Mouse (Mus musculus) thymus, adult 2 months (tissue): ENCODE measurements around the gene Adipor2. TPM values are rescaled to one million over a fixed set of nuclear protein-coding genes. Genes with fewer than 3 reads are reported as not detected.

ENCODE experiments used
- DNase-seq: peaks from one replicate; pipeline ENCODE4 v3.0.0; 2021
- H3K27ac ChIP-seq: fragments of 200-500 bp; 2 replicates; pipeline ENCODE4 v1.5.1; 2012; ENCODE audit warnings: low read length, control low read depth; ENCODE audit not compliant: control insufficient read depth, insufficient read depth
- H3K27me3 ChIP-seq: fragments of 200-500 bp; 2 replicates; pipeline ENCODE4 v1.6.1; 2012; ENCODE audit warnings: mild to moderate bottlenecking, low read length, moderate library complexity, mixed read lengths; ENCODE audit not compliant: control insufficient read depth, insufficient read depth
- H3K36me3 ChIP-seq: fragments of 200-500 bp; 2 replicates; pipeline ENCODE4 v1.6.1; 2012; ENCODE audit warnings: mild to moderate bottlenecking, low read length, moderate library complexity; ENCODE audit not compliant: control insufficient read depth, insufficient read depth
- H3K4me1 ChIP-seq: fragments of 200-500 bp; replicated peaks from 2 replicates; pipeline ENCODE4 v1.6.1; 2012; ENCODE audit warnings: low read length; ENCODE audit not compliant: control insufficient read depth, insufficient read depth
- H3K4me3 ChIP-seq: fragments of 200-500 bp; 2 replicates; pipeline ENCODE4 v1.5.1; 2012; ENCODE audit warnings: mild to moderate bottlenecking, low read length, control low read depth, moderate library complexity; ENCODE audit not compliant: control insufficient read depth, insufficient read depth
- CTCF ChIP-seq: fragments of 200-500 bp; IDR thresholded peaks from 2 replicates; pipeline ENCODE4 v1.5.1; 2012; ENCODE audit warnings: mild to moderate bottlenecking, control low read depth, low read length, moderate library complexity, borderline replicate concordance; ENCODE audit not compliant: control insufficient read depth, poor library complexity, insufficient read depth; ENCODE audit errors: extremely low read depth
- POLR2A ChIP-seq: fragments of 200-500 bp; IDR thresholded peaks from 2 replicates; pipeline ENCODE4 v1.6.1; 2012; ENCODE audit warnings: mild to moderate bottlenecking, low read length, control low read depth, moderate library complexity; ENCODE audit not compliant: control insufficient read depth, poor library complexity, insufficient read depth; ENCODE audit errors: extremely low read depth
- WGBS: fragments of 180-500 bp; shearing (Covaris S2); methylation state at CpG from one replicate; pipeline ENCODE4 v1.1.7; 2018; 5-methylcytosine and 5-hydroxymethylcytosine counted together
- polyA plus RNA-seq: library from polyadenylated mRNA; depleted of rRNA; stranded (reverse); fragments of >200 nt; gene quantifications from 2 replicates; pipeline ENCODE4 v1.2.3, GENCODE M21; 2012

Adipor2 gene
- polyA plus RNA-seq, 1 experiment = 70.7 TPM

- no peak for DNase-seq
- H3K27ac ChIP-seq = no peak overlapping the region
- no peaks in the 10 kb centered on the region for H3K36me3 ChIP-seq
- TF ChIP-seq POLR2A = no peak
- TF ChIP-seq CTCF = no peak
- no peaks in the 10 kb centered on the region for H3K27me3 ChIP-seq
- no peak overlapping the region for H3K4me3 ChIP-seq
- 80% methylated on average over 1 of the region's 1 CpGs for WGBS
- H3K4me1 ChIP-seq = peaks cover 3% of the 10 kb centered on the region
Observed at GRCm38 (mm10) chr6:119409766-119410165, 7.7 kb downstream of the Adipor2 start.

- Histone ChIP-seq H3K4me3 (no peak overlapping the region), H3K36me3 (no peaks in the 10 kb centered on the region), H3K27me3 (no peaks in the 10 kb centered on the region), H3K27ac (no peak overlapping the region), H3K4me1 (peaks cover 3% of the 10 kb centered on the region)
- WGBS = 8% methylated on average over 9 of the region's 9 CpGs
- no peak for TF ChIP-seq POLR2A
- no peak for TF ChIP-seq CTCF
- peak; percentile 16 for DNase-seq
Observed at GRCm38 (mm10) chr6:119408582-119408981, 8.9 kb downstream of the Adipor2 start.

GRCm38 (mm10) chr6:119407818-119408217 lies 9.7 kb downstream of the Adipor2 start:
- H3K4me1 ChIP-seq = peaks cover 3% of the 10 kb centered on the region
- H3K27ac ChIP-seq = no peak overlapping the region

DNA sequence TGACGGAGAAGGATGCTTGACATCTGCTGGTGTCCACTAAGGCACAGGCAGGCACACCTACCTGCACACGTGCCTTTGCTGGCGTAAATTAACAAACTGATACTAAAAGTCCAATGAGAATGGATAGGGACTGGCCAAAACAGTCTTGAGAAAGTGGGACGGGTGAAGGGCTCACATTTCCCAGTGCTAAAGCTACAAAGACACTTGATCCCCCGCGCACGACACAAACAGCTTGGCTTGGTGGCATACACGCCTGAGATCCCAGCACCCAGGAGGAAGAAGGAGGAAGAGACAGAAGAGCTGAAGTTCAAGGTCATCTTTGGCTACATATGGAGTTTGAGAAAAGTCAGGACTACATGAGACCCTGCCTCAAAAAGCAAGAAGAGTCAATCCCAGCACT lies 11.0 kb downstream of the Adipor2 start:
- no peak overlapping the region for H3K27ac ChIP-seq
- 91% methylated on average over 8 of the region's 8 CpGs for WGBS
- no peak overlapping the region for H3K4me3 ChIP-seq

More at GRCm38 (mm10) chr6:119407818-119408217, 9.7 kb downstream of the Adipor2 start:
- WGBS = 31% methylated on average over 6 of the region's 6 CpGs
- Histone ChIP-seq H3K36me3 (no peaks in the 10 kb centered on the region), H3K27me3 (no peaks in the 10 kb centered on the region), H3K4me3 (no peak overlapping the region)
- TF ChIP-seq POLR2A (no peak), CTCF (no peak)
- no peak for DNase-seq

DNA sequence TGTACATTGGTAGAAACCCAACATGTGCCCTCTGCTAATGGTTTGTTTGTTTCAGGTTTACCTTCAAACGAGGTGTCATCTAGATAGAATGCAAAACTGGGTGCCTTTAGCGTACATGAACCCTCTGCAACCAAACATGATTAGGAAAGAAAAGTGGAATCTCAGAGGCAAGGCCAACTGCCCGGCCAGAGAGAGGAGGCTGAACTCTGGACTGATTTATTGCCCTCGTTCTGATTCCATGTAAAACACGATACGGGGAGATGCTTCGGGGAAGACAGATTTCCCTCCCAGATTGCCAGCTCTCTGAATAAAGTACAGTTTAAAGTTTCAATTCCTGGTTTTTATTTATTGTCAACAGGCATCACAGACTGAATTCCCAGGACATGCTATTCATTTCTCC lies 12.2 kb downstream of the Adipor2 start:
- DNase-seq = no peak
- Histone ChIP-seq H3K27me3 (no peaks in the 10 kb centered on the region), H3K36me3 (no peaks in the 10 kb centered on the region), H3K27ac (no peak overlapping the region), H3K4me3 (no peak overlapping the region), H3K4me1 (peaks cover 9% of the 10 kb centered on the region)
- WGBS = 98% methylated on average over 7 of the region's 7 CpGs
- TF ChIP-seq POLR2A (no peak), CTCF (no peak)

More for the DNA sequence above, 11.0 kb downstream of the Adipor2 start:
- Histone ChIP-seq H3K36me3 (no peaks in the 10 kb centered on the region), H3K4me1 (peaks cover 7% of the 10 kb centered on the region), H3K27me3 (no peaks in the 10 kb centered on the region)
- DNase-seq = no peak
- TF ChIP-seq POLR2A = no peak
- no peak for TF ChIP-seq CTCF

- Histone ChIP-seq H3K36me3 (no peaks in the 10 kb centered on the region), H3K4me1 (peaks cover 9% of the 10 kb centered on the region), H3K4me3 (no peak overlapping the region), H3K27ac (no peak overlapping the region), H3K27me3 (no peaks in the 10 kb centered on the region)
- TF ChIP-seq CTCF (no peak), POLR2A (no peak)
- DNase-seq = no peak
- 96% methylated on average over 4 of the region's 4 CpGs for WGBS
Observed at GRCm38 (mm10) chr6:119404854-119405253, 12.7 kb downstream of the Adipor2 start.

- Histone ChIP-seq H3K27ac (no peak overlapping the region), H3K27me3 (no peaks in the 10 kb centered on the region), H3K4me1 (peaks cover 6% of the 10 kb centered on the region; the same call in 1 of the 2 replicates), H3K4me3 (no peak overlapping the region), H3K36me3 (no peaks in the 10 kb centered on the region)
- TF ChIP-seq POLR2A (no peak), CTCF (no peak)
- DNase-seq = no peak
- WGBS = 72% methylated on average over 3 of the region's 3 CpGs
Observed at GRCm38 (mm10) chr6:119402976-119403375, 14.5 kb downstream of the Adipor2 start.
